Mouse (Mus musculus) left cerebral cortex, postnatal 4 days (tissue): ENCODE measurements at regions not wholly inside any gene's neighbourhood (a gene's known extent, or its start where the extent isn't known, plus 50 kb on each side); places are given as distances from the start of the nearest gene placed in this dataset.

ENCODE experiments used
- DNase-seq: peaks from one replicate; pipeline ENCODE4 v3.0.0-alpha.2; 2022
- intact Hi-C: fragments of 180-260 bp; cut with DNase I; formaldehyde crosslinking; loops from one replicate; pipeline ENCODE4 v1.15.1; 2025

DNA sequence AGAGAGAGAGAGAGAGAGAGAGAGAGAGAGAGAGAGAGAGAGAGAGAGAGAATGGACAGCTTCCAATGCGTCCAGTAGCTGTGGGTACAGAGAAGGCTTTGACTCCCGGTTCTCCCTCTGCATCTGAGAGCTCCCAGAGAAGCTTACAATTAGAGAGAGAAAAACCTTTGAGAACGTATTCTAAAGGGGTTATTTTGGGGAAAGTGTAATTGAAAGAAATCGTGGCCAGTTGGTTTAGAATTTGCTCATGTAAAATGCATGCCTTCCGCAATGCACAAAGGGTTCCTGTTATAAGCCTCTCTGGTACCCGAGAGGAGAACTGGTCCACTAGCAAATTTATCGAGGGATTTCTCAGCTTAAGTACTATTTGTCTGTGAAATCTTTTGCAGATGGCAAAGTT is 68.2 kb upstream of the Peli2 start:
- intact Hi-C loops: no loop called here
- no peak for DNase-seq

DNA sequence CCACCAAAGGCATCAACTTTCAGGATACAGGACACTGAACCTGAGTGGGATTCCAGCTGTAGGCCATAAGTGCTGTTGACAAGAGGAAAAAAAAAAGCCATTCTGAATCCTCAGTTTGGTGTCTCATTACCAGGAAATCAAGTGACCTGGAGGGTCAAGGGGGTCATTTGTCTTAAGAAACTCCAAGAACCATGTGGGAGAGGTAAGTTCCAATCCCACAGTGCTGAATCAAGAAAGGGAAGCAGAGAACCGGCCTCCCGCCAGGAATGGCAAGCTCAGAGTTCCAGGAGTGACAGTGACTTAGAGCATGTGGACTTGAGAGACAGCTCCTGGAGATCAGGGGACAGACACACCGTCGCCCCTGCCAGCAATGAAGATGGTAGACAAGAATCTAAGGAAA is 67.5 kb upstream of the Peli2 start:
- intact Hi-C loops: no loop called here
- no peak for DNase-seq

DNA sequence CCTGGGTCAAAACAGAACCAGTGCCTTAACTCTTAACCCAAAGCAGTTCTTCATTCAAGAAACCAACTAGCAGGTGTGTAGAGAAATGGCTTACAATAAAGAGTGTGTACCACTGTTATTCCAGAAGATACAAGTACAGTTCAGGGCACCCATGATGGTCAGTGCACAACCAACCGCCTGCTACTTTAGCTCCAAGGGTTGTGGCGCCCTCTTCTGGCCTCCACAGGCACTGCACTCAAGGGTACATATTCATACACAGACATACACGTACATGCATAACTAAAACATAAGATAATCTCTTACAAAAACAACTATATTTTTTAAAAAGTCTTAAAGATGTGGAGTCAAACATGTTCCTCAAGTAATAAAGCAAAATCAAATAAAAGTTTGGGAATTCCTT is 65.9 kb upstream of the Peli2 start:
- intact Hi-C loops: no loop called here
- no peak for DNase-seq

DNA sequence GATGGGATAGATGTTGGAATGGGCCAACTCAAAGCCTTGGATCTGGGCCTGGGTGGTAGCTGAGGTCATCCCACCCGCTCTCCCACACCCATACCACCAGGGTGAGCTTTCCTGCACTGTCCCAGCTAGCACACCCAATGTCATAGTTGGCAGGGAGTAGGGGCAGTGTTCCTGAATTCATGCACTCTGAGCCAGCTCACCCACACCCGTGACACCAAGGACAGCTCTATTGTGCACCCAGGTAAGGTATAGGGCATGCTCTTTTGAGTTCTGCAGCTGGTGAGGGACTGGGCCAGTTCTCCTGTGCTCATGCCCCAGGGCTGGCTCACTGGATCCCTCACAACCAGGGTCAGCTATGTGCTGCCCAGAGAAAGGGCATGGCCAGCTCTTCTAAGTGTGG is 64.8 kb upstream of the Peli2 start:
- DNase-seq: no peak
- intact Hi-C loops: no loop called here

DNA sequence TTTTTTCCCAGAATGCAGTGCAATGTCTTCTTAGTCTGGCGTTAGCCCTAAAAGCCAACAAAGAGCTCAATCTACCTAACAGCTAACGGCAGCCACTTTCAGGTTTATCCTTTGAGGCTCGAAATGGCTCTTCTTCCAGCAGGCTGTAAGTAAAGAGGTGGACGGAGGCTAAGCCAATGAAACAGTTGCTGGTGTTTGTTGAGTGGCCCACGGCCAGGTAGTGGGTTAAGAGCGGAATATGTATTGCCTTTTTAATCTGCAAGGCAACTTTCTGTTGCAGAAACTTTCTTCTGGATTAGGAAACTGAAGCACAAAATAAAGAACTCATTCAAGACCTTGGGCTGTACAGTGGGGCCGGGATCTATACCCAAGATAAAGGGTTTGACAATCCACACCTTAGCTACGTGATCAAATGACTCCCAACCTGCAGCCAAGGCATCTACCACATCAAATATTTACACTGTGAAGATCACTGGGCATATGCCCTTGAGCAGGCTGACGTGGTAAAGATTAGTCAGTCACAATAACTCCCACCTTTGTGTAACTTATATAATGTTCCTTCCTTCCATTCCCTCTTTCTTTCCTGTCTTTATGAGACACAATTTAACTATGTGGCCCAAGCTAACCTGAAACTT is 62.3 kb upstream of the Peli2 start:
- intact Hi-C loops: no loop called here

DNA sequence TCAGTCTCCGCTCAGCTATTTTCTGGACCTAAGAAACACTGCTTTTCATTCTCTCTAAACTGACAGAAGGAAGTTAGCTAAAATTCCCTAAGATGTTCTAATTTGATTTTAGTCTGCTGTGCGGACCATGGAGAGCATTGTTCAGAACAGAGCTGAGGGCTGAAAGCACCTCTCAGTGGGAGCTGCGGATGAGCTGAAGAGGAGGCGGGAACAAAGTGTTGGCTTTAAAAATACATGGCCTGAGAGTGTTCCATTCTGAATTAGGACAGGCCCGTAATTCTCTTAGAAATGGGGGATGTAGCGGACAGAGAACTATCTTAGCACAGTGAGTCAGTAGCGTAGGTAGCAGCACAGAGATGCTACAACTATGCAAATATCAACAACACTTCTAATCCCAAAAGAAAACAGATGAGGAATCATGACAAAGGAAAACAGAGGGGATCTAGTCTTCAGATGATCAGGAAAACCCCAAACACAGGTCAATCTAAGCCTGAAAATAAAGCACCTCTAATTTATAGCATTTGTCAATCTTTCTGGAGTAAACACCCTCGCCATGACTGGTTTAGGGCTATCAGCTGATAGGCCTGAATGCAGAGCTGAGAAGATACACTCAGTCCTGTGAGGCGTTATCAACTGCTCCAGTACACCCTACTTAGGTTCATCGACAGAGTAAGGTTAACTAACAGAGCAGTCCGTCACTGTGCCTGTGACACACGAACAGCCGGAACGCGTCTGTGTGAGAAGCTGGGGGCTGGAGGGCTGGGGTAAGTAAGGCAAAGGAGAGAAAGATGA is 60.8 kb upstream of the Peli2 start:
- intact Hi-C loops: no loop called here
- no peak for DNase-seq

More for the DNA sequence above, 62.3 kb upstream of the Peli2 start:
- DNase-seq: no peak

DNA sequence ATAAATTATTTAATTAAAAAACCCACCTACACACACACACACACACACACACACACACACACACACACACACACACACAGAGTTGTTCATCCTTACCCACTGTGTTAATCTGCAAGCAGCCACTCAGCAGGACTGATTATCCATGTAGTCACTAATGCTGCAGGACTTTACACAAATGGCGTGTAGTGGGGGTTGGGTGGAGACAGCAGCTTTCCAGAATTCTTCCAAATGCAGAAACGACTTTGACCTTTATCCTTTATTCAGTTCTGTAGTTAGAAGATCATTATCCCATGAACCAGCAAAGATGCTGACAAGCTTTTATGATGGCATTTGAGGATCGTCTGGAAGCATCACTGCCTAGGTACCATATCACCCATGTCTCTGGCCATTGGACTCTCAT is 52.0 kb upstream of the Peli2 start:
- DNase-seq: no peak
- intact Hi-C loops: no loop called here
